Mouse (Mus musculus) lung, adult 2 months (tissue): ENCODE measurements around the gene Cenps.
A peak's percentile ranks its signal among the peaks of the same experiment; 100 is the strongest.

Source experiments
- CTCF ChIP-seq: fragments of 200-500 bp; IDR thresholded peaks from 2 replicates; pipeline ENCODE4 v1.5.1; 2011; ENCODE audit warnings: mild to moderate bottlenecking, low read length, control low read depth; ENCODE audit not compliant: insufficient read depth
- POLR2A ChIP-seq: fragments of 200-500 bp; IDR thresholded peaks from 2 replicates; pipeline ENCODE4 v1.6.1; 2011; ENCODE audit warnings: low read depth, mild to moderate bottlenecking, control low read depth, low read length, borderline replicate concordance; ENCODE audit errors: extremely low read depth

DNA sequence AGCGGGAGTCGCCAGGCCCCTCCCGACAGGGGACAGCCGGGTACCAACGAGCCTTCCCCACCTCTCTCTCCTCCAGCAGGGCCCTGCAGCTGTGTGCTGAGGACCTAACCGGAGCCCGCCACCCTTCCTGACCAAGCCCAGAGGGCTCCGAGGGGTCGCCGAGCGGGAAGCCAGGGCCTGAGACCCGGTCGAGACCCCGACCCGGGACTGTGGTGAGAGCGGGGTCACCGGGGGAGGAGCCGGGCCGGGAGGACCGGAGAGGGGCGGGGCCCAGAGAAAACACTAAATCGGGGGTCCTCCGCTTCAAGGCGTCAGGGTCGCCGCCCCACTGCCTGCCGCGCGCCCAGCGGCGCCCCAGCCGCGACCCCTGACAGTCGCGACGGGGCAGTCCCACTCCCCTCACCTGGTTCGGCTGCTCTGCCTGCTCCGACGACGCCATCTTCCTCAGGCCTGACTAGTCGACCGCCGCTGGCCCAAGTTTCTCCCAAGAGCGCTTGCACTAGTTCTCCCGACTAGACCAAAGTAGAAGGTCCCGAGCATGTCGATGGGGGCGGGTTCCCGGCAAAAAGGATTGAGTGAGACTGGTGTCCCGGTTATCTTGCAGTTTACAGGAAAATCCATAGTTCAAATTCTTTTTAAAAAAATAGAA lies 37.9 kb downstream of the Cenps start, which contains the start of gene Pex14:
- TF ChIP-seq CTCF (no peak), POLR2A (peak; percentile 70; the same call in 1 of the 2 replicates)
